Mouse (Mus musculus) cortical plate, adult 2 months (tissue): ENCODE data around the gene Grip1.

Experiments
- CTCF ChIP-seq: fragments of 200-500 bp; IDR thresholded peaks from 2 replicates; pipeline ENCODE4 v1.5.1; 2011; ENCODE audit warnings: mild to moderate bottlenecking, control low read depth, low read length; ENCODE audit not compliant: insufficient read depth; ENCODE audit errors: extremely low read depth
- POLR2A ChIP-seq: fragments of 200-500 bp; IDR thresholded peaks from 2 replicates; pipeline ENCODE4 v1.6.1; 2011; ENCODE audit warnings: mild to moderate bottlenecking, low read length, control low read depth; ENCODE audit not compliant: insufficient read depth; ENCODE audit errors: extremely low read depth

- TF ChIP-seq CTCF = no peak
- TF ChIP-seq POLR2A = no peak
Measured at GRCm38 (mm10) chr10:120136020-120136562, 682.5 kb downstream of the Grip1 start.
